Mouse (Mus musculus) midbrain, postnatal 0 days (tissue): ENCODE data around the gene Enpp3. TPM values are rescaled to one million over a fixed set of nuclear protein-coding genes. Genes with fewer than 3 reads are reported as not detected.

Source experiments
- ATAC-seq: fragments of 200-750 bp; cut with Nextera tagmentation; 2 replicates; pipeline ENCODE4 v1.8.0; 2017; ENCODE audit warnings: moderate number of reproducible peaks, mild to moderate bottlenecking, moderate TSS enrichment, moderate library complexity; ENCODE audit not compliant: low FRiP score
- DNase-seq: peaks from one replicate; pipeline ENCODE4 v3.0.0-alpha.2; 2015; ENCODE audit warnings: low spot score
- H3K27ac ChIP-seq: fragments of 300-500 bp; sonication (generic); 2 replicates; pipeline ENCODE4 v1.5.1; 2014; ENCODE audit warnings: low read depth, mild to moderate bottlenecking, low read length, mixed read lengths
- H3K27me3 ChIP-seq: fragments of 300-500 bp; sonication (generic); 2 replicates; pipeline ENCODE4 v1.6.1; 2014; ENCODE audit warnings: low read length, control low read depth, mixed read lengths; ENCODE audit not compliant: insufficient read depth
- H3K36me3 ChIP-seq: fragments of 300-500 bp; sonication (generic); 2 replicates; pipeline ENCODE4 v1.6.1; 2014; ENCODE audit warnings: low read length, control low read depth, mixed read lengths; ENCODE audit not compliant: insufficient read depth
- H3K4me1 ChIP-seq: fragments of 300-500 bp; sonication (generic); 2 replicates; pipeline ENCODE4 v1.6.1; 2014; ENCODE audit warnings: mild to moderate bottlenecking, control low read depth, antibody characterized with exemption, low read length, mixed read lengths; ENCODE audit not compliant: insufficient read depth
- H3K4me2 ChIP-seq: fragments of 300-500 bp; sonication (generic); 2 replicates; pipeline ENCODE4 v1.6.1; 2014; ENCODE audit warnings: low read depth, mild to moderate bottlenecking, low read length, mixed read lengths; ENCODE audit not compliant: poor library complexity, severe bottlenecking
- H3K4me3 ChIP-seq: fragments of 300-500 bp; sonication (generic); 2 replicates; pipeline ENCODE4 v1.5.1; 2014; ENCODE audit warnings: low read depth, mild to moderate bottlenecking, low read length, moderate library complexity
- H3K9ac ChIP-seq: fragments of 300-500 bp; sonication (generic); replicated peaks from 2 replicates; pipeline ENCODE4 v1.6.1; 2014; ENCODE audit warnings: mild to moderate bottlenecking, low read length, moderate library complexity, mixed read lengths; ENCODE audit not compliant: poor library complexity, severe bottlenecking
- H3K9me3 ChIP-seq: fragments of 300-500 bp; sonication (generic); 2 replicates; pipeline ENCODE4 v1.6.1; 2016; ENCODE audit warnings: low read length, control low read depth
- CTCF ChIP-seq: IDR thresholded peaks from 2 replicates; pipeline ENCODE4 v1.5.1; 2016; ENCODE audit warnings: antibody characterized with exemption, mild to moderate bottlenecking
- WGBS: fragments of 180-500 bp; shearing (Covaris S2); extraction: QIAGEN DNeasy Blood & Tissue Kit; methylation state at CpG from one replicate; pipeline ENCODE4 v1.1.7; 2014; 5-methylcytosine and 5-hydroxymethylcytosine counted together
- polyA plus RNA-seq: library from polyadenylated mRNA; unstranded; fragments of >200 nt; fragmentation: Nextera tagmentation; extraction: Ambion mirVana; gene quantifications from 2 replicates; pipeline ENCODE4 v1.2.1, GENCODE M21; 2015
- total RNA-seq: library from RNA; depleted of rRNA; stranded (reverse); fragments of >200 nt; gene quantifications from 2 replicates; pipeline ENCODE4 v1.2.3, GENCODE M21; 2014

Enpp3 gene
- total and polyA plus RNA-seq, 2 experiments from 2014 or later = 1.2 to 1.6 TPM

GRCm38 (mm10) chr10:24834634-24835371 is 7.8 kb downstream of the Enpp3 start:
- ATAC-seq (no peak), DNase-seq (no peak)
- no peak for TF ChIP-seq CTCF
- no peaks in the 10 kb centered on the region for H3K27me3 ChIP-seq
- peak overlapping the region; percentile 43 for H3K4me2 ChIP-seq
- H3K9ac ChIP-seq = no peak overlapping the region
- peak overlapping the region; percentile 24; the same call in 1 of the 2 replicates for H3K4me3 ChIP-seq
- H3K27ac ChIP-seq = no peak overlapping the region
- H3K4me1 ChIP-seq = peaks cover 2% of the 10 kb centered on the region; the same call in 1 of the 2 replicates
- no peaks in the 10 kb centered on the region for H3K36me3 ChIP-seq
- WGBS = 15% methylated on average over 4 of the region's 4 CpGs
- no peaks in the 10 kb centered on the region for H3K9me3 ChIP-seq

- Histone ChIP-seq H3K4me1 (peaks cover 2% of the 10 kb centered on the region; the same call in 1 of the 2 replicates), H3K4me3 (no peak overlapping the region), H3K27ac (no peak overlapping the region), H3K27me3 (no peaks in the 10 kb centered on the region), H3K4me2 (no peak overlapping the region), H3K9ac (no peak overlapping the region), H3K36me3 (no peaks in the 10 kb centered on the region), H3K9me3 (no peaks in the 10 kb centered on the region)
- TF ChIP-seq CTCF = no peak
- ATAC-seq = no peak
- WGBS = 93% methylated on average over 9 of the region's 9 CpGs
- no peak for DNase-seq
Observed at GRCm38 (mm10) chr10:24832306-24832705, 10.3 kb downstream of the Enpp3 start.

DNA sequence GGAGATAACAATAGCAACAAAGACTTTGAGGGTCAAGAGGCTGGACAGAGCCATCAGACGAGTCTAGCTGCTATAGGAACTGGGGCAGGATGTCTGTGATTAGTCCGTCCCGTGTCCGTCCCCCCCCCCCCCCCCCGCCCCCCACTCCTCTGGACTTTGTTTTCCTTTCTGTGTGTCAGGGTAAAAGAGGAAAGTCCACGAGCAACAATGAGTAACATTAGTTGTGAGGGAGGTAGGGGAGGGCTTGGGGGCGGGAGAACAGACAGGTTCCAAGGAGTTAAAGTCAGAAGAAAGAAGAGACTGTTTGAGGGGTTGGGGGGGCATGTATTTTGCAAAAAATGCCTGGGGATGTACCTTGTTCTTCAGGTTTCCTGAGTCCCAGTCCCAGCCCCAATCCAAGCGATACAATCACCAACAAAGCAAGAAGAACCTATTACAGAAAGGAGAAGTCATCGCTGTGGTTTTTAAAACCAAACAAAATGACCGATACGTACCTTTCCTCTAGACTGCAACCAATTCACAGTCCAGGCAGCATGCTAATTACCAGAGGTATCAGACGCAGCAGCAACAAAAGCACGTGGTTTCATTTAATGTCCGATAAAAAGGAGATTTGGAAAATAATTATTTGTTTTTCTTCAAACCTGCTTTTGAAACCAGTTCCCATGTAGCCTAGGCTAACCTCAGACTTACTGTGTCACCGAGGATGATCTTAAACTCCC is 11.1 kb downstream of the Enpp3 start:
- Histone ChIP-seq H3K27ac (no peak overlapping the region), H3K9me3 (no peaks in the 10 kb centered on the region), H3K9ac (no peak overlapping the region), H3K4me1 (peaks cover 2% of the 10 kb centered on the region; the same call in 1 of the 2 replicates), H3K4me2 (no peak overlapping the region), H3K27me3 (no peaks in the 10 kb centered on the region), H3K4me3 (no peak overlapping the region), H3K36me3 (no peaks in the 10 kb centered on the region)
- no peak for DNase-seq
- ATAC-seq = no peak
- 75% methylated on average over 13 of the region's 15 CpGs for WGBS
- TF ChIP-seq CTCF = no peak

DNA sequence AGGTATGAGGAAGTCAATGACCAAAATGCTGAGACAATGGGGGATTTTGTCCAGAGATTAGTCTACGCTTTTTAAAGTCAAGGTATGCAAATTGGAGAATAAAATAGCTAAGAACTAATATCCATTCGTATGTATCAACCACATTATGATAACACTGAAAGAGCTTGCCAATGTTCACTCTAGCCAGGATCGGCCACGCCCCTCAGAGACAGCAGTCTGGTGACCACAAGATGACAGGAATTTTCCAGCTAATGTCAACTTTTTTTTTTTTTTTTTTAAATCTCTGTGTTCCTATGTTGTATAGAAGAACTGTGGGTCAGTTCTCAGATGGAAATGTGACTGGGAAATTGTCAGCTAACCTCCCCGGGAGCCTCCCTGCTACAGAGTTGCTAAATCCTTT is 12.2 kb downstream of the Enpp3 start:
- 89% methylated on average over 5 of the region's 5 CpGs for WGBS
- Histone ChIP-seq H3K4me2 (no peak overlapping the region), H3K36me3 (no peaks in the 10 kb centered on the region), H3K4me1 (no peaks in the 10 kb centered on the region), H3K27ac (no peak overlapping the region), H3K9me3 (no peaks in the 10 kb centered on the region), H3K9ac (no peak overlapping the region), H3K4me3 (no peak overlapping the region), H3K27me3 (no peaks in the 10 kb centered on the region)
- ATAC-seq (no peak), DNase-seq (no peak)
- no peak for TF ChIP-seq CTCF

DNA sequence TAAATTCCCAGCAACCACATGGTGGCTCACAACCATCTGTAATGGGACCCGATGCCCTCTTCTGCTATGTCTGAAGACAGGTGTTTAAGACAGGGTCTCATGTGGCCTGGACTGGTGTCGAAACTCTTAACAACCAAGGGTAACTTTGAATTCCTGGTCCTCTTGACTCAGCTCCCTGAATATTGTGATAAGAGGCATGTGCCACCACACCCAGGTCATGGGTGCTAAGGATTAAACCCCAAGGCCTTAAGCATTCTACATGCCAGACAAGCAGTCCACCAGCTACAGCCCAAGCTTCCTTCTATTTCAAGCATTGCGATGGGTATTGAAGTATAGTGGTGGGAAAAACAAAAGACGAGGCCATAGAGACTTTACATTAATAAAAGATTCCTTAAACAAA is 14.5 kb downstream of the Enpp3 start:
- Histone ChIP-seq H3K9me3 (no peaks in the 10 kb centered on the region), H3K27ac (no peak overlapping the region), H3K4me1 (no peaks in the 10 kb centered on the region), H3K4me2 (no peak overlapping the region), H3K9ac (no peak overlapping the region), H3K4me3 (no peak overlapping the region), H3K36me3 (no peaks in the 10 kb centered on the region), H3K27me3 (no peaks in the 10 kb centered on the region)
- WGBS = 94% methylated on average over 4 of the region's 4 CpGs
- no peak for TF ChIP-seq CTCF
- no peak for ATAC-seq
- no peak for DNase-seq

DNA sequence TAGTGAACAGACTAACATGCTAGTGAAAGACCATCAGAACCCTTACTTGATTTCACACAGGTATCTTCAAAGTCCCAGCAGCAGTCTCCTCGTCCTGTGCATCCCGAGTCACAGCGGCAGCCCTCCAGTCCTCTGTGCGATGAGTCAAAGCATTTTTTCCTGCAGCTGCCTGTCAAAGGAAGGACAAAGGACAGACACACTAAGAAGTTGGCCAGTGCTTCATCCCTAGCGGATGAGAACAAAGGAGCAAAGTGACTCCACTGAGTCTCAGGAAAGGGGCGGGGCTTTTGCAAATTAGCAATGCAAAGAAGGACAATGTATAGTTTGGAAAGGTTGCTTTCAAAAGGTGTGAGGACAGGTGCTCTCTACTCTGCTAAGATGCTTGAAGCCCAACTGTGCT is 16.5 kb downstream of the Enpp3 start:
- no peaks in the 10 kb centered on the region for H3K36me3 ChIP-seq
- no peak overlapping the region for H3K4me3 ChIP-seq
- TF ChIP-seq CTCF = no peak
- H3K4me1 ChIP-seq = no peaks in the 10 kb centered on the region
- no peaks in the 10 kb centered on the region for H3K27me3 ChIP-seq
- H3K4me2 ChIP-seq = no peak overlapping the region; the same call in 1 of the 2 replicates
- DNase-seq (no peak), ATAC-seq (peak; percentile 45; the same call in 1 of the 2 replicates)
- WGBS = 5% methylated on average over 6 of the region's 6 CpGs
- H3K9ac ChIP-seq = no peak overlapping the region
- no peaks in the 10 kb centered on the region for H3K9me3 ChIP-seq
- H3K27ac ChIP-seq = no peak overlapping the region
